Mouse (Mus musculus) hindbrain, embryonic 16.5 days (tissue): ENCODE measurements at regions not wholly inside any gene's neighbourhood (a gene's known extent, or its start where the extent isn't known, plus 50 kb on each side); places are given as distances from the start of the nearest gene placed in this dataset.

ENCODE experiments used
- ATAC-seq: fragments of 200-750 bp; cut with Nextera tagmentation; 2 replicates; pipeline ENCODE4 v1.8.0; 2017; ENCODE audit warnings: moderate TSS enrichment, moderate library complexity
- H3K27ac ChIP-seq: fragments of 300-500 bp; sonication (generic); 2 replicates; pipeline ENCODE4 v1.5.1; 2014; ENCODE audit warnings: low read depth, mild to moderate bottlenecking, control low read depth, low read length, moderate library complexity
- H3K27me3 ChIP-seq: fragments of 300-500 bp; sonication (generic); replicated peaks from 2 replicates; pipeline ENCODE4 v1.6.1; 2014; ENCODE audit warnings: low read length; ENCODE audit not compliant: control insufficient read depth, insufficient read depth
- H3K36me3 ChIP-seq: fragments of 300-500 bp; sonication (generic); 2 replicates; pipeline ENCODE4 v1.6.1; 2014; ENCODE audit warnings: mild to moderate bottlenecking, low read length, moderate library complexity, mixed read lengths; ENCODE audit not compliant: control insufficient read depth, insufficient read depth
- H3K4me1 ChIP-seq: fragments of 300-500 bp; sonication (generic); 2 replicates; pipeline ENCODE4 v1.6.1; 2014; ENCODE audit warnings: low read depth, low read length; ENCODE audit not compliant: control insufficient read depth, insufficient read depth
- H3K4me2 ChIP-seq: fragments of 300-500 bp; sonication (generic); 2 replicates; pipeline ENCODE4 v1.6.1; 2014; ENCODE audit warnings: mild to moderate bottlenecking, low read length, control low read depth, moderate library complexity
- H3K4me3 ChIP-seq: fragments of 300-500 bp; sonication (generic); 2 replicates; pipeline ENCODE4 v1.5.1; 2014; ENCODE audit warnings: mild to moderate bottlenecking, low read length, control low read depth, moderate library complexity
- H3K9ac ChIP-seq: fragments of 300-500 bp; sonication (generic); 2 replicates; pipeline ENCODE4 v1.6.1; 2014; ENCODE audit warnings: low read depth, mild to moderate bottlenecking, control low read depth, low read length, moderate library complexity
- H3K9me3 ChIP-seq: fragments of 300-500 bp; sonication (generic); 2 replicates; pipeline ENCODE4 v1.6.1; 2014; ENCODE audit warnings: mild to moderate bottlenecking, low read length, moderate library complexity; ENCODE audit not compliant: control insufficient read depth
- WGBS: fragments of 180-500 bp; shearing (Covaris S2); extraction: QIAGEN DNeasy Blood & Tissue Kit; methylation state at CpG from one replicate; pipeline ENCODE4 v1.1.7; 2014; 5-methylcytosine and 5-hydroxymethylcytosine counted together

GRCm38 (mm10) chr7:115392520-115392919, 646.1 kb downstream of the Sox6 start:
- Histone ChIP-seq H3K27me3 (no peaks in the 10 kb centered on the region), H3K4me2 (no peak overlapping the region), H3K4me1 (no peaks in the 10 kb centered on the region), H3K27ac (no peak overlapping the region), H3K9ac (no peak overlapping the region), H3K36me3 (no peaks in the 10 kb centered on the region), H3K4me3 (no peak overlapping the region), H3K9me3 (no peaks in the 10 kb centered on the region)
- 96% methylated on average over 3 of the region's 3 CpGs for WGBS
- ATAC-seq, result no peak

GRCm38 (mm10) chr7:115398202-115398601, 640.4 kb downstream of the Sox6 start:
- Histone ChIP-seq H3K9me3 (no peaks in the 10 kb centered on the region), H3K9ac (no peak overlapping the region), H3K4me1 (no peaks in the 10 kb centered on the region), H3K4me2 (no peak overlapping the region), H3K27me3 (no peaks in the 10 kb centered on the region), H3K27ac (no peak overlapping the region), H3K4me3 (no peak overlapping the region), H3K36me3 (no peaks in the 10 kb centered on the region)
- ATAC-seq, result no peak
- WGBS, result 100% methylated on average over 2 of the region's 2 CpGs

DNA sequence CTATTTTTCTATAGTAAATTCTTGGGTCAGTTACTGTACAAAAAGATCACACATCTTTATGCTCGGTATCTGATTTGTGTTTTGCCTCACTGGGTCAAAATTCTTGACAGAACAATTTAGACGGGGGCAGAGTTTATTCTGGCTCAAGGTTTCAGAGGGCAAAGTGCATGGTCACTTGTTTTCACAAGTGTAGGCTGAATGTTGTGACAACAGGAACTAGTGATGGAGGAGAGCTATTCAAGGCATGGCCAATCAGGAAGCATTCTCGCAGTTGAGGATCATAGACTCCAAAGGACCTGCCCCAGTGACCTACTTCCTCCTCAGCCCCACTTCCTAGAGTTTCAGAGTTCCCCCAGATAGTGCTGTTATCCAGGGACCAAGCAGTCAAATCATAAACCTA, 639.1 kb downstream of the Sox6 start:
- no peak for ATAC-seq
- no peak overlapping the region for H3K9ac ChIP-seq
- 73% methylated on average over 3 of the region's 3 CpGs for WGBS

GRCm38 (mm10) chr7:115407889-115408288, 630.7 kb downstream of the Sox6 start:
- WGBS, result 74% methylated on average over 3 of the region's 3 CpGs
- H3K9ac ChIP-seq, result no peak overlapping the region
- H3K36me3 ChIP-seq, result no peaks in the 10 kb centered on the region
- peaks cover 4% of the 10 kb centered on the region; the same call in 1 of the 2 replicates for H3K4me1 ChIP-seq
- H3K27me3 ChIP-seq, result no peaks in the 10 kb centered on the region
- no peak overlapping the region for H3K27ac ChIP-seq
- H3K4me3 ChIP-seq, result no peak overlapping the region
- no peak overlapping the region for H3K4me2 ChIP-seq
- H3K9me3 ChIP-seq, result no peaks in the 10 kb centered on the region
- ATAC-seq, result no peak

More for the DNA sequence above, 639.1 kb downstream of the Sox6 start:
- Histone ChIP-seq H3K4me1 (no peaks in the 10 kb centered on the region), H3K27me3 (no peaks in the 10 kb centered on the region), H3K4me3 (no peak overlapping the region), H3K9me3 (no peaks in the 10 kb centered on the region), H3K4me2 (no peak overlapping the region), H3K27ac (no peak overlapping the region), H3K36me3 (no peaks in the 10 kb centered on the region)

- no peaks in the 10 kb centered on the region for H3K36me3 ChIP-seq
- H3K4me1 ChIP-seq, result peaks cover 4% of the 10 kb centered on the region; the same call in 1 of the 2 replicates
- no peak overlapping the region for H3K9ac ChIP-seq
- H3K27ac ChIP-seq, result no peak overlapping the region
- H3K4me2 ChIP-seq, result no peak overlapping the region
- WGBS, result 22% methylated on average over 2 of the region's 2 CpGs
- no peaks in the 10 kb centered on the region for H3K27me3 ChIP-seq
- ATAC-seq, result no peak
- H3K4me3 ChIP-seq, result no peak overlapping the region
- H3K9me3 ChIP-seq, result no peaks in the 10 kb centered on the region
These were observed 629.7 kb downstream of the Sox6 start for GRCm38 (mm10) chr7:115408915-115409314.

DNA sequence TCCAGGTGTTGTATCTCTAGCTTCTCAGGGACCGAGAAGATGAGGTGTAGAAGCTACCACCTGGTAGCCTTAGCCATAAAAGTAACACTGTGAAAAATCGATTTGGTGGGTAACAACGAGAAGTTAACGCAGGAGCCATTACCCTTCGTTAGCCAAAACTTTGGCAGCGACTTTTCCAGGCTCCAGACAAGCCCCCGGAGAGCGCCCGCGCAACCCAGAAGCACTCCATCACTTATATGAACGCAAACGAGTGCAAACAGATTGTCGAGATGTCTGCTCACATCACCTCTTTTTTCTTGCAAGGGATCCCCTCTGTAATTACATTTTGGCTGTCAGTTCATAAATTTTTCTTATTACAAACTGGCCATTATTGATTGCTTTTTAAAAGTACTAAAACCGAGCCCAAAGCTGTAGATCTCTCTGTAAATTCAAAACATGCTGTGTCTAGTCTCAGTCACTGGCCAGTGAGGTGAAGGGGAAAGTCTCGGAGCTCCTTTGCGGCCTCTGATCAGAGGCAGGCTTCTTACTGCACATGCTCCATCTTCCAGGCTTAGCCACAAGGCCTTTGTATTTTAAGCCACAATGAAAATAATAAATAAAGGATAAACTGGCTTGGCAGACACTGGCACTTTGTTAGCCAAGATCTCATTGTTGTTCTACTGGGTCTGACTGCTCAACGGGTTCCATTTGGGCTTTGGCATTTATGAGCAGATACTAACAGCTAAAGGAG, 627.9 kb downstream of the Sox6 start:
- ATAC-seq, result no peak
- no peaks in the 10 kb centered on the region for H3K9me3 ChIP-seq
- no peaks in the 10 kb centered on the region for H3K27me3 ChIP-seq
- H3K27ac ChIP-seq, result no peak overlapping the region
- WGBS, result 64% methylated on average over 17 of the region's 17 CpGs
- no peak overlapping the region for H3K4me2 ChIP-seq
- no peak overlapping the region for H3K9ac ChIP-seq
- H3K4me3 ChIP-seq, result no peak overlapping the region
- no peaks in the 10 kb centered on the region for H3K36me3 ChIP-seq
- peaks cover 4% of the 10 kb centered on the region; the same call in 1 of the 2 replicates for H3K4me1 ChIP-seq

DNA sequence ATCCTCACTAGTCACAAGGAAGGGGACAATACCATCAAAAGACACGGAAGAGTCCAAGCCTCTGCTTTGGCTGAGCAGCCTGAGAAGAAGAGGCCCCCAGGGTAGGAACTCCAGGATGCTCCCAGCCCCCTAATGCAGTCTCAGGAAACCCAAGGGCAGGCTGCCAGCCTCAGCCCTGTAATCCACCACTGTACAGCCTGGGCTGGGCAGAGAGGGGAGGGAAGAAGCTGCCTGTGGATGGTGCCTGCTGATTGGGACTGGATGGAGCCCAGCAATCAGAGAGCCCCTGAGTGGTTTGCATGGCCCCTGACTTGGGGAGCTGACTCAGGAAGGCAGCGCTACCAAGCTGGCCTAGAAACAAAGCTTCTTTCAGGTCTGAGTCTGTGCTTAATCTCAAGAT, 627.1 kb downstream of the Sox6 start:
- no peak overlapping the region for H3K4me3 ChIP-seq
- H3K4me2 ChIP-seq, result no peak overlapping the region
- H3K9ac ChIP-seq, result no peak overlapping the region
- H3K9me3 ChIP-seq, result no peaks in the 10 kb centered on the region
- no peak overlapping the region for H3K27ac ChIP-seq
- ATAC-seq, result peak; percentile 91
- H3K4me1 ChIP-seq, result peaks cover 4% of the 10 kb centered on the region; the same call in 1 of the 2 replicates
- no peaks in the 10 kb centered on the region for H3K27me3 ChIP-seq
- 41% methylated on average over 2 of the region's 2 CpGs for WGBS
- H3K36me3 ChIP-seq, result no peaks in the 10 kb centered on the region

GRCm38 (mm10) chr7:115415147-115415561, 623.4 kb downstream of the Sox6 start:
- no peak for ATAC-seq

More at GRCm38 (mm10) chr7:115415147-115415561, 623.4 kb downstream of the Sox6 start:
- Histone ChIP-seq H3K36me3 (no peaks in the 10 kb centered on the region), H3K27ac (no peak overlapping the region), H3K27me3 (no peaks in the 10 kb centered on the region), H3K9me3 (no peaks in the 10 kb centered on the region), H3K4me3 (no peak overlapping the region), H3K4me1 (peaks cover 4% of the 10 kb centered on the region; the same call in 1 of the 2 replicates), H3K9ac (no peak overlapping the region), H3K4me2 (no peak overlapping the region)
- WGBS, result 15% methylated on average over 5 of the region's 5 CpGs
